ENCODE assay signal across 24 mouse cellular contexts in genomic region chr10:125987307-125987706, GRCm38 (mm10). TPM values are rescaled to one million over a fixed set of nuclear protein-coding genes. Genes with fewer than 3 reads are reported as not detected.
DNase-seq lines count a peak whose midpoint lies in the region; ATAC-seq and TF ChIP-seq lines count a peak whose summit lies in the region.
"Had no signal": no experiment of that assay in that cellular context is flagged by ENCODE, and none has a peak within 500 bp of the region (broad histone marks: within the 10 kb centered on the region; RNA-seq: fewer than 3 reads in every experiment).

No protein-coding gene starts in this region.

- intact Hi-C loops in gastrocnemius, adult 2 months (cut with DNase I) = no loop called here

- 0 out of 2 replicates have a peak, but pooled peaks have one; percentile 48 for ATAC-seq in lung, embryonic 16.5 days (ENCODE audit: low read depth)
- no peak for ATAC-seq in limb, embryonic 15.5 days (ENCODE audit: insufficient number of reproducible peaks, low FRiP score, low TSS enrichment, low read depth)
- no peak for ATAC-seq in stomach, postnatal 0 days (ENCODE audit: low FRiP score, low TSS enrichment)
- no peak for ATAC-seq in cerebellum, adult (ENCODE audit: insufficient number of reproducible peaks, low FRiP score, low TSS enrichment)
- no peak for ATAC-seq in midbrain, embryonic 14.5 days (ENCODE audit: low FRiP score, low TSS enrichment)
- ATAC-seq: activated CD4-positive, CD25-positive, alpha-beta regulatory T cell, adult 4 months; forebrain, embryonic 16.5 days; hindbrain, postnatal 0 days; Patski had no signal

- no peak for TF ChIP-seq CTCF in gastrocnemius, adult 2 months (IDR thresholded peaks at IDR 0.05)
- TF ChIP-seq CTCF in stomach, postnatal 0 days (IDR thresholded peaks at IDR 0.05; ENCODE audit: low read depth) = no peak

- H3K4me2 ChIP-seq in lung, embryonic 16.5 days (ENCODE audit: low read depth, low read length) = no peak overlapping the region
- H3K4me2 ChIP-seq in limb, embryonic 15.5 days = no peak overlapping the region
- no peak overlapping the region for H3K4me2 ChIP-seq in stomach, postnatal 0 days (replicated peaks; ENCODE audit: low read depth)
- no peak overlapping the region for H3K4me2 ChIP-seq in midbrain, embryonic 14.5 days (ENCODE audit: low read length)
- H3K4me2 ChIP-seq: embryonic facial prominence, embryonic 13.5 days; heart, embryonic 13.5 days; hindbrain, embryonic 13.5 days had no signal

- no peaks in the 10 kb centered on the region for H3K27me3 ChIP-seq in lung, embryonic 16.5 days (ENCODE audit: control insufficient read depth, insufficient read depth, low read depth, low read length)
- H3K27me3 ChIP-seq in limb, embryonic 15.5 days = no peaks in the 10 kb centered on the region
- no peaks in the 10 kb centered on the region for H3K27me3 ChIP-seq in stomach, postnatal 0 days (ENCODE audit: control insufficient read depth, insufficient read depth, low read length)
- no peaks in the 10 kb centered on the region for H3K27me3 ChIP-seq in midbrain, embryonic 14.5 days (ENCODE audit: control insufficient read depth, insufficient read depth, low read length)
- H3K27me3 ChIP-seq: CH12.LX; embryonic facial prominence, embryonic 13.5 days; heart, embryonic 13.5 days; hindbrain, embryonic 13.5 days; Patski had no signal

- H3K9me3 ChIP-seq in lung, embryonic 16.5 days (ENCODE audit: control insufficient read depth, low read length) = no peaks in the 10 kb centered on the region
- H3K9me3 ChIP-seq in limb, embryonic 15.5 days = no peaks in the 10 kb centered on the region
- no peaks in the 10 kb centered on the region for H3K9me3 ChIP-seq in stomach, postnatal 0 days (ENCODE audit: control insufficient read depth, low read length)
- no peaks in the 10 kb centered on the region for H3K9me3 ChIP-seq in midbrain, embryonic 14.5 days (ENCODE audit: control insufficient read depth, low read length)
- H3K9me3 ChIP-seq: embryonic facial prominence, embryonic 13.5 days; forebrain, embryonic 10.5 days; heart, embryonic 13.5 days; hindbrain, embryonic 13.5 days had no signal

- DNase-seq in gastrocnemius, adult 2 months = no peak
- DNase-seq in gastrocnemius, postnatal 10 days = no peak
- no peak for DNase-seq in lung, postnatal 36 days
- no peak for DNase-seq in stomach, postnatal 0 days (ENCODE audit: low spot score)
- DNase-seq in midbrain, embryonic 14.5 days = no peak
- DNase-seq: adrenal gland, adult 2 months; adrenal gland, postnatal 25 days; cerebellum, adult 11 months; cerebellum, adult 8-10 months; cerebellum, postnatal 25 days; gastrocnemius, postnatal 25 days had no signal

- H3K27ac ChIP-seq in gastrocnemius, adult 2 months = peak overlapping the region; percentile 48; the same call in 1 of the 2 replicates
- no peak overlapping the region; the same call in 1 of the 2 replicates for H3K27ac ChIP-seq in lung, embryonic 16.5 days (ENCODE audit: low read length)
- peak overlapping the region; percentile 66 for H3K27ac ChIP-seq in limb, embryonic 15.5 days
- peak overlapping the region; percentile 56 for H3K27ac ChIP-seq in stomach, postnatal 0 days (replicated peaks)
- no peak overlapping the region for H3K27ac ChIP-seq in midbrain, embryonic 14.5 days (replicated peaks; ENCODE audit: low read depth, low read length)
- H3K27ac ChIP-seq: forebrain, embryonic 10.5 days; heart, embryonic 13.5 days; hindbrain, embryonic 13.5 days; hindbrain, postnatal 0 days had no signal

- WGBS in lung, embryonic 16.5 days = 38% methylated on average over 6 of the region's 6 CpGs
- 40% methylated on average over 6 of the region's 6 CpGs for WGBS in limb, embryonic 15.5 days
- WGBS in stomach, postnatal 0 days = 34% methylated on average over 6 of the region's 6 CpGs
- 84% methylated on average over 6 of the region's 6 CpGs for WGBS in midbrain, embryonic 14.5 days

- no peak overlapping the region for H3K4me3 ChIP-seq in gastrocnemius, adult 2 months
- H3K4me3 ChIP-seq in lung, embryonic 16.5 days (ENCODE audit: low read length) = no peak overlapping the region
- no peak overlapping the region for H3K4me3 ChIP-seq in limb, embryonic 15.5 days
- no peak overlapping the region for H3K4me3 ChIP-seq in stomach, postnatal 0 days (ENCODE audit: low read depth, low read length)
- no peak overlapping the region for H3K4me3 ChIP-seq in midbrain, embryonic 14.5 days (replicated peaks; ENCODE audit: low read depth, low read length)
- H3K4me3 ChIP-seq: embryonic facial prominence, embryonic 13.5 days; erythroblast, embryonic 14.5 days; forebrain, embryonic 10.5 days; heart, embryonic 13.5 days; hindbrain, embryonic 13.5 days had no signal

- no peak for TF ChIP-seq EP300 in stomach, postnatal 0 days (optimal IDR thresholded peaks at IDR 0.05)

- H3K4me1 ChIP-seq in lung, embryonic 16.5 days (replicated peaks; ENCODE audit: control insufficient read depth, insufficient read depth, low read length) = peaks cover 11% of the 10 kb centered on the region; the same call in 1 of the 2 replicates
- H3K4me1 ChIP-seq in limb, embryonic 15.5 days = peaks cover 66% of the 10 kb centered on the region
- H3K4me1 ChIP-seq in stomach, postnatal 0 days (replicated peaks; ENCODE audit: control insufficient read depth, insufficient read depth) = no peaks in the 10 kb centered on the region
- H3K4me1 ChIP-seq in midbrain, embryonic 14.5 days (ENCODE audit: control insufficient read depth, insufficient read depth, low read length) = no peaks in the 10 kb centered on the region
- H3K4me1 ChIP-seq: heart, embryonic 13.5 days had no signal

- H3K9ac ChIP-seq in lung, embryonic 16.5 days (ENCODE audit: low read length) = no peak overlapping the region
- no peak overlapping the region for H3K9ac ChIP-seq in limb, embryonic 15.5 days
- no peak overlapping the region for H3K9ac ChIP-seq in stomach, postnatal 0 days (ENCODE audit: low read length)
- no peak overlapping the region for H3K9ac ChIP-seq in midbrain, embryonic 14.5 days (replicated peaks; ENCODE audit: low read length)
- H3K9ac ChIP-seq: embryonic facial prominence, embryonic 13.5 days; heart, embryonic 13.5 days; hindbrain, embryonic 13.5 days had no signal

- peaks cover 3% of the 10 kb centered on the region; the same call in 1 of the 2 replicates for H3K36me3 ChIP-seq in lung, embryonic 16.5 days (ENCODE audit: control insufficient read depth, insufficient read depth, low read length)
- H3K36me3 ChIP-seq in limb, embryonic 15.5 days = peaks cover 19% of the 10 kb centered on the region; the same call in 1 of the 2 replicates
- 0 out of 2 replicates have a peak, but pooled peaks cover 4% of the 10 kb centered on the region for H3K36me3 ChIP-seq in stomach, postnatal 0 days (ENCODE audit: control insufficient read depth, insufficient read depth, low read length)
- H3K36me3 ChIP-seq in midbrain, embryonic 14.5 days (ENCODE audit: control insufficient read depth, insufficient read depth, low read length) = no peaks in the 10 kb centered on the region
- H3K36me3 ChIP-seq: heart, embryonic 13.5 days; hindbrain, embryonic 13.5 days had no signal

RNA-seq across cellular contexts. Expression of gene Lrig3, which starts 21.3 kb away (rescaled TPM):
- 1 to 10 TPM; 4.0 to 4.5 TPM for total RNA-seq in gastrocnemius, adult 2 months (2021)
- total RNA-seq in gastrocnemius, postnatal 10 days (2021) = 10 to 100 TPM in 1 of 2 experiments, 1 to 10 TPM in 1; 8.3 to 11.2 TPM
- polyA plus RNA-seq in lung, embryonic 16.5 days (2015; fragmentation: Nextera tagmentation; extraction: Ambion mirVana) = 8.3 and 9.4 TPM in 2 replicates
- 25.7 and 34.8 TPM in 2 replicates for polyA plus RNA-seq in limb, embryonic 15.5 days (2015; fragmentation: Nextera tagmentation; extraction: Ambion mirVana)
- 11.3 and 11.6 TPM in 2 replicates for polyA plus RNA-seq in stomach, postnatal 0 days (2015; fragmentation: Nextera tagmentation; extraction: Ambion mirVana)
- polyA plus RNA-seq in midbrain, embryonic 14.5 days (2014; fragmentation: Nextera tagmentation; extraction: Ambion mirVana) = 2.4 and 5.5 TPM in 2 replicates
- total RNA-seq: CH12.LX had no signal
- polyA plus RNA-seq: activated CD4-positive, CD25-positive, alpha-beta regulatory T cell, adult 4 months; erythroblast, embryonic 14.5 days had no signal

Comparison
In these comparisons a context has a peak if more than half of its experiments do, and no peak if none do; other contexts are left out.
1. H3K27ac ChIP-seq: peak in gastrocnemius, adult 2 months (single experiment), limb, embryonic 15.5 days (single experiment) and stomach, postnatal 0 days (single experiment); none in lung, embryonic 16.5 days (single experiment) and midbrain, embryonic 14.5 days (single experiment).